Mouse (Mus musculus): ENCODE results near the gene F11. TPM values are rescaled to one million over a fixed set of nuclear protein-coding genes. Genes with fewer than 3 reads are reported as not detected.
A peak's percentile ranks its signal among the peaks of the same experiment; 100 is the strongest.

The F11 gene
- total RNA-seq (2021): not detected

DNA sequence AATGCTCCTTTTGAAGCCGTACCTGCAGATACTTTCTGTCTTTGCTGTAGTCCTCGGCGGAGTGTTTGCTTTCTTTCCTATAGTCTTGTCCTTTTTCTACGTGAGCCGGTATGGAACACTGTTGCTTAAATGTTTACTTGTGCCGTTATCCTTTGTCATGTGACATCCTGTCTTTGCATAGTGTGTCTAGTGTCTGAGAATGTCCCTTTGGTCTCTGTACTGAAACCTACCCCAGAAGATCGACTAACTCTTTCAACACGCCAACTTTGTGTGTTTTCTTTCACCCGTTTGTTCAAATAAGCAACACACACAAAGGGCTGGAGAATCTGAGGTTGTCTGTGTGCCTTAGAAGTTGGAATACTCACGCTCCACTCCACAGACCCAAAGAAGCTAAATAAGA is at the start of gene F11:
Gene F11 (minus strand): TSS at position 112 of the 400 bp plus-strand sequence.
- DNase-seq (ENCODE audit: extremely low spot score in 1 of 2, low spot score in 2 of 2): no peak
- intact Hi-C loops (cut with DNase I): no loop called here

DNA sequence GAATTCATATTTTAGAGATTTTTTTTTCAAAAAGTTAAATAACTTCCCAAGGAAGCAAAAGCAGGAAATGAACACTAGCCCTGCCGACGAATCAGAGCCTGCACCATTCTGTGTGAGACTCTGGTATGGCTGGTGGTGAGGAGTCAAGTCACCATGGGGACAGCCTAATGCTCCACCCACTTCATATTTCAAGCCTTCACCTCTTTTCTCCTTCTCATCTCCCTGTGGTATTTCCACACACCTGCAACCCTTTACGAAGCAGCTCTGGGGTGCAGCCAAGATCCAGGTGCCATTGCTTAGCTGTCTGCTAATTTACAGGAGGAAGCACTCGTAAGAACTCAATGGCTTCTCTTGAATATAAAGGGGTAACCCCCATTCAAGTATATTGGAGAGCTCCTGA is 49.1 kb upstream of the F11 start:
- intact Hi-C loops (cut with DNase I): no loop called here
- DNase-seq (ENCODE audit: extremely low spot score in 1 of 2, low spot score in 2 of 2): no peak

DNA sequence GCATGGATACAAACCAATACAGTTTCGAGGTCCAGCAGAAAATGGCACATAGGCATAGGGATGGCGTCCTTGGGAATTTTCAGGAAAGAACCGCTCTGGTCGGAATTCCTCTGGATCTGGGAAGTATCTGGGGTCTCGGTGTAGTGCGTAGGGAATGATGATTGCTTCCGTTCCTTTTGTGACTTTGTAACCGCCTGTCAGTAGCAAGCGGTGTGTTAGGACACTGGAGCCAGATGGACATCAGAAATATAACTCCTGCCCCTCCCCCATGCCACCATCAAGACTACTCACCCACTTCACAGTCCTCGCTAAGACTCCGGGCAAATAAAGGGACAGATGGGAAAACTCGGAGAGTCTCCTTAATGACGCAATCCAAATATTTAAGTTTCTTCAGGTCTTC is 46.5 kb upstream of the F11 start, which contains the start of gene Gm45753:
Gene Gm45753 (minus strand): TSS at position 101 of the 400 bp plus-strand sequence.
- DNase-seq (ENCODE audit: extremely low spot score in 1 of 2, low spot score in 2 of 2): no peak
- intact Hi-C loops (cut with DNase I): no loop called here

DNA sequence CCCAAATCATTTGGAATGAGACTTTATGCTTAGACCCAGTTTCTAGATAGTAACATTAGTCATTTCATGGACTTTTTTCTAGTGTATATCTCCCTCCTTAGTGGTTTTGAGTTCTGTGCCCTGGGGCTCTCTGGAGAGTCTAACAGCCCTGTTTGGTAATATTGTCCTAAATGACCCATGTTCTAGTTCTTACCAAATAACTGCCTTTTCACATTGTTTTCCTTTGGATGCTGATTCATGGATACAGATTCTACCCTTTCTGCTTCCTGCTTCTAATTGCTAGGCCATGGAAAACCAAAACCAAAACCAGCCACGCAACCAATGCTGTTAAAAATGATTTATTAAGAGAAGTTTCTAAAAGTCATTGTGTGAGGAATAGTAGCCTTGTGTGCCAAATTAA is 43.6 kb upstream of the F11 start:
- intact Hi-C loops (cut with DNase I): no loop called here
- no peak for DNase-seq (ENCODE audit: extremely low spot score in 1 of 2, low spot score in 2 of 2)

DNA sequence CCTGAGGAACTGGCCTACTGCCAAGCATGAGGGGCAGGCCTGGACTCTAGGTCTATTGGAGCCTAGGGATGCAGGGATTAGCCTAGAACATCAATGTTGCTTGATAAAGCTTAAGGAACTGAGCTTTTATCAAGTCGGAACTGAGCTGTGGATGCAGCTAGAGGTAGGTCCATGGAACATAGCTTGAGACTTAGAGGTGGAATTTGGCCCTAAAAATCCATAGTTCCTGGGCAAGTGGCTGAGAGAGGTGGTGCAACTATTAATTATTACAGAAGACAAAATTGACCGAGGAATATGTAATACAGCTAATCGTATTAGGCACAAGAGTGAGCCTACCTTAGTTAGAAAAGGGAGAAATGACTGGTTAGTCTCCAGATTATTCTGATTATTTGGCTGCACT is 42.5 kb upstream of the F11 start:
- intact Hi-C loops (cut with DNase I): no loop called here
- DNase-seq (ENCODE audit: extremely low spot score in 1 of 2, low spot score in 2 of 2): no peak

DNA sequence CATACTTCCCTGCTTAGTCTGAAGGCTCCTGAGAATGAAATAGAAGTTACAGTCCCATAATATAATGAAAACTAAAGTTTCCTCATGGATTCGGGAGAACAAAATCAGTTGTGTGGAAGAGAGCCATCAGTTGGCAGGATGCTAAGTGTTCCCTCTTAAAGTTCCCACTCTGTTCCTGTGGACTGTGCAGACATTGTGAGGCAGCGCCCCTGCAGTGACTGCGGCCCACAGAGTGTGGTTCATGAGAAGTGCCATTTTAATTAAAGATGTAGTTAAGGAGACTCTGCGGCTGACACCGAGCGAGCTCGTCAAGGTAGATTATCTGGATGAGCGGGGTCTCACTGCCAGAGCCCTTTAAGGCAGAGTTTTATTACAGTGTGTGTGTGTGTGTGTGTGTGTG is 40.6 kb upstream of the F11 start:
- DNase-seq (ENCODE audit: extremely low spot score in 1 of 2, low spot score in 2 of 2): no peak
- intact Hi-C loops (cut with DNase I): no loop called here

DNA sequence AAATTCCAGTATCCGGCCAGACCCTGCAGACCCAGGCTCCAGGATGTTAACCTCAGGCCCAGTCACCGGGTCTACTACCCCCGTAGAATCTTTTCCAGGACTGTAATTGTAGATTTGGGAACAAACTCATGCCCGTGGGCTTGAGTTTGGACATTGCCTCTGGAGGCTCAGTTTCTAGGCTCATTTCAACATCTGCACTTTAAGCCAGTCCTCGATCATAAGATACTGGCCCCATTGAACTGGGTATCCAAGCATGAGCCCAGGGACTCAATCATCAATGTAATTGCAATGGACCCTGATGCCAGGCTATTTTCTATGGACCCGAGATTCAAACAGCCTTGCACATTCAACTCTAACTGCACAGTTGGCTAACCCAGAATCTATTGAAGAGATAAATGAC is 33.4 kb upstream of the F11 start:
- intact Hi-C loops (cut with DNase I): no loop called here
- no peak for DNase-seq (ENCODE audit: extremely low spot score in 1 of 2, low spot score in 2 of 2)

DNA sequence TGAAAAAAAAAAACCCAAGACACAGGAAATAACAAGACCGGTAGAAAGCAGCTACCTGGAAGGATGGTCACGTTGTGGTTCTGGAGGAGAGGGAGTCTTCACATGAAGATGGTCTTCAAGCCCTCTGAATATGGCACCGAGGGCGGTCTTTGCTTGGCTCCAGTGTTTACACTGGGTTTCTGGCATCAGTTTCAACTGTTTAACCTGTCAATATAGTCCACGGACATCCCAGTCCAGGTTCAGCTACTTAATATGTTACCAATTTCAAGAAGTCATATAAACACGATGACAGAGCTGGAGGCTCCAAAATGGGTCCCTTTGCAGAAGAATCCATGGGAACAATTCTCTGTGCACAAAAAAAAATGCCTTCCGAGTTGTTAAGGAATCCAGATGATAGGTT is 32.9 kb upstream of the F11 start, which contains the start of gene Klkb1:
Gene Klkb1 (minus strand): TSS at position 173 of the 400 bp plus-strand sequence.
- intact Hi-C loops (cut with DNase I): no loop called here

DNA sequence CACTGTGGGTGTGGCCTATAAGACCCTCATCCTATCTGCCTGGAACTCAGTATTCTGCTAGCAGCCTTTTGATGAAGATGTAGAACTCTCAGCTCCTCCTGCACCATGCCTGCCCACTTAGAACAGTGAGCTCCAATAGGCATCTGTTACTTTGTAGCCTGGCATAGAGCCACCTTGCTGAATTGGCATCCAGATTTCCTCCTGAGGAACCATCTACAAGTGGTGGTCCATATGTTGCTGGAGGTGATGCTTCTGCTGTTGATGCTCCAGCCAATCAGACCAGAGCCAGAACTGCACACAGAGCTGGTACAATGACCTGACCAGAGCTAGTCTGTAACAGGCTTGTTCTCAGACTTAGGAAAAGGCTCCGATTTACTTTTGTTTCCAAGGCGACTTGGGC is 30.0 kb upstream of the F11 start:
- intact Hi-C loops (cut with DNase I): no loop called here

More for the DNA sequence above, 32.9 kb upstream of the F11 start, which contains the start of gene Klkb1:
- DNase-seq (ENCODE audit: extremely low spot score in 1 of 2, low spot score in 2 of 2): no peak

DNA sequence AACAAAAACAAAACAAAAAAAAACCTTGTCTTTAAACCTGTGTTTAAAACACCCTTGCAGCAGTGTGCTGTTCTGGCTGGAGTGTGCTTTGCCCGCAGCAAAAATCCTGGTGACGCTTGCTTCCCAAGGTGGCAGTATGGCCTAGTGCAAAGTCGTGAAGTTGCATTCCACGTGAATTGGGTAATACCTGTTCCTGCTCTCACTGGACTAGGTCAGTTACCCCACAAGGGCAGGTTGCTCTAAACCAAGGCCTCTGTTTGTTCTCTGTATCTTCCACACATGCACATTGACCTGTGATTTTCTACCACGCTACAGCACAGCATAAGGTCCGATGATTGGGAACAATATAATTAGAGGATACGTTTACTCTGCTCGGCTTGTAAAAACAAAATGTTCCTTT is 19.8 kb upstream of the F11 start:
- no peak for DNase-seq (ENCODE audit: extremely low spot score in 1 of 2, low spot score in 2 of 2)
- intact Hi-C loops (cut with DNase I): no loop called here

More for the DNA sequence above, 30.0 kb upstream of the F11 start:
- DNase-seq (ENCODE audit: extremely low spot score in 1 of 2, low spot score in 2 of 2): peak; percentile 30 to 44

DNA sequence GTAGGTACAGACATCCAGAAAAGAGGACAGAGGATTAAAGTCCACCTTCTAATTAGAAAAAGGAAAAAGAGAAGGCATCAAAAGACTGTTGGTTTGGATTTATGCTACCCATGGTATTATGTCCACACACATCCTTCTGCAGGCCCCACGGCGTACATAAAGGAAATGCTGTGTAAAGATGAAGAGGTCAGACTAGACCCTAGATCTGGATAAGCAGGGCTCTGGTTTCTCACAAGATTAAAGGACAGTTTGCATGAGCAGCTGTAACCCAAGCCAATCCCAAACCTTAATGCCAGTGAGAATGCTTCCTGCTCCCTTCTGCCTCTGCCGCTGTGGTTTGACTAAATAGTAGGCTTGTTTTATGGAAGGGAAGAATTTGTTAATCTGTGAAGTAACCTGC is 15.6 kb upstream of the F11 start:
- intact Hi-C loops (cut with DNase I): no loop called here
- DNase-seq (ENCODE audit: extremely low spot score in 1 of 2, low spot score in 2 of 2): no peak

DNA sequence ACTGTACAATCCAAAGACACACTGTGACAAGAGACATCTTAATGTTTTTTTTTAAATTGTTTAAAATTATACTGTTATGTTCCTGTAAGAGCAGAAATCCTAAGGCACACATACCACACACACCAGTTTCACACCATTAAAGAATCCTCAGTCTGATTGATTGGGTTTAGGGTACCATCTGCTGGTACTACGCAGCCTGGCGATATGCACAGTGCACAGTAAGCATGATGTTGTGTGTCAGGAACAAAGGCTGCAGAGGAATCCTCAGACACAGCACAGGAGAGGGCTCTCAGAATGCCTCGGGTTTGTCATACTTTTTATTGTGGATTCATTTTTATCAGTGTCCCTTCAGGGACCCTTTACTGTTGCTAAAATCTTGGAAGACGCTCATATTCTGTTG is 12.5 kb upstream of the F11 start:
- intact Hi-C loops (cut with DNase I): no loop called here
- no peak for DNase-seq (ENCODE audit: extremely low spot score in 1 of 2, low spot score in 2 of 2)

DNA sequence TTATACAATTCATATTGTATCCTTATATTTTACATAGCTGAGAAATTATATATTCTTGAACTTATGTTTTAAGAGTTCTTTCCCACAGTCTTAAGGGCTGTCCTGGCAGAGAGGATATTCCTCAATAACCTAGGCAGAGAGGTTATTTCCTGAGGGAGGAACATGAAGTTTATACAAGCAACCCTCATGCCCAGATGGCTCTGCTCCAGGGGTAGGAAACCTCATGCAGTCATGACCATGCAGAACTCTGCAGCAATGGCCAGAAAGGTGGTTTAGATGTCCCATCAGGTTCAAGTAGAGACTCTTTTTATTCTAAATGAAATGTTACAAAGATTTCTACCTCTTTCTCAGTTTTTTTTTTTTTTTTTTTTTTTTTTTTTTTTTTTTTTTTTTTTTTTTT is 7.2 kb upstream of the F11 start:
- intact Hi-C loops (cut with DNase I): no loop called here
- DNase-seq (ENCODE audit: extremely low spot score in 1 of 2, low spot score in 2 of 2): no peak

DNA sequence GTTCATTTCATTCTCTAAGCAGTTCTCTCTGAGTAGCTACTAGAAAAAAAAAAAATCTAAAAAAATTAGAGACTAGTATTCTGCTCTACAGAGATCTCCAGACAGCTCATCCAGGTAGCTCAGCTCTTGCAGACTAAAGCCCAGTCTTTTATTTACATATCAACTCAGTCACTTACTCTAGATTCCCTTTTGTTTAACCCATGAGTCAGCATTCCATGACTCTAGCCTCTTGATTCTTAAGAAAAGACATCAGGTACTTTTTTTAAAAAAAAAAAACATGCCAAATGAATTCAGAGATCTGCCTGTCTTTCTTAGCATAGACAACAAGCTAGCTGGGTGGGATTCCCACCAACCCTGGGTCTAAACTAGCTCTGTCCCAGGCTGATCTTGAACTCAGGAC is 6.7 kb upstream of the F11 start:
- DNase-seq (ENCODE audit: extremely low spot score in 1 of 2, low spot score in 2 of 2): no peak
- intact Hi-C loops (cut with DNase I): no loop called here

DNA sequence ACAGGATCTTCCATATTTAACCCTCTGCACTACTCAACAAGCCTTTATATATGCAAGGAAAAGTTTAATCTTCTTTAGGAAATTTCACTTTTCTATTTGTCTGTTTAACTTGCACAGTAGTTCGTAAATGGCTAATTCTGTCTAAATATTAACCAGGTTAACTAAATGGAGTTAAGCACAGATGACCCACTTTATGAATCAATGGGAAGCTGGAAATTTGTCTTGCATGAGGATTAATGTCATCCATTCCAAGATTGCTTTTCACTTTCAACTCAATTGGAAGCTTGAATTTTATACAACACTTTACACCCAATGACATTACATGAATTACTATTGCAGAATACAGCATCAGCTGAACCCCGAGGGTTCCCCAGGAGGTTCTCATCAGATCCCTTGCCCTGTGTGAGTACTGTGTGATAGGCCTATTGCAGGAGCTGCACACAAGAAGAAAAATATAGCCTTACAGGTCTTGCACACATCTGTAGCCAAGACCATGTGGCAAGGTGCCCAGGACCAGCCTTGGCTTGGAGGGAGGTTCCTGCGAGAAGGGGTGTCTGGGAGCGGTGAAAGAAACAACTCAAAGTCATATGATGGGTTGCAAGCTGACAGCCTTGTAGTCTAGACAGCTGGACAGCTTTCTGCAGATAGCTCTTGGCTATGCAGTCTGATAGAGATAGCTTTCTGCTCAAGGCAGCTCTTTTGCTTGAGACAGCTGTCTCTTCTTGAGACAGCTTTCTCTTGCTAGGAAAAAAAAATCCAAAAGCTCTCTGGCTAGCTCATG is 6.0 kb upstream of the F11 start:
- intact Hi-C loops (cut with DNase I): no loop called here
- peak in 1 of 2 experiments; percentile 43 for DNase-seq (ENCODE audit: extremely low spot score in 1 of 2, low spot score in 2 of 2)

DNA sequence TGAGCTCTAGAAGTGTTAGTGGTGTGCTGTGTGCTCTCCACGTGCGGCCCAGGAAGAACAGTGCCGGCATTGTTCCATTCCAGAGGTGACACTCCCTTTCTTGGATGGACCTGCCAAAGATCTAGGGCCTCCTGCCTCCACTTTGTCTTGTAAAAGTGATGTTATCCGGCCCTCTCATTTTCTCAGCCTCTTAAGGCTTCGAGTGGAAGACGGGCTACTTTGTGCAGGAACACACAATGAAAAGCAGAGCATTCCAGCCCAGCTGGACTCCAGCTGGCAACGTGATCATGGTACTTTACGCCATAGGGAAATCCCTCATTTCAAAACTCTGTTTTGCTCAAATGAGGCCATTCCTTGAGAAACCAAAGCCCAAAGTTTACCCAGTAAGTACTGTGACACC is 5.2 kb upstream of the F11 start:
- no peak for DNase-seq (ENCODE audit: extremely low spot score in 1 of 2, low spot score in 2 of 2)
- intact Hi-C loops (cut with DNase I): no loop called here

DNA sequence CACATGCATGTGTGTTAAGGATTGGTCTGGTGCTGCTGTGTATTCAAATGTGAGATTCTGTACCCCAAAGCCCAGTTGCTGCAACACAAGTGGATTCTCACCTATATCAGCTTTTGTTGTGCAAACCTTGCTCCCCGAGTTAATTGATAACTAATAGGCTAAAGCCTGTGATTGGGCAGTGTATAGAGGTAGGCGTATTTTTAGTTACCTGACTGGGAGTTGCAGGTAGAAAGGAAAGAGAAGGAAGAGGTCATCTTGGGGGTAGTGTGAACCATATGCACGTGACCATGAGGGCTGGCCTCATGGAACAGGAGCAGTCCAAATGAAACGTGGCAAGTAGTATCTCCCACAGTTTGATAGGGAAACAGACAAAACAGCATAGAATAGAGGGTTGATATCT is 3.1 kb upstream of the F11 start:
- intact Hi-C loops (cut with DNase I): no loop called here

DNA sequence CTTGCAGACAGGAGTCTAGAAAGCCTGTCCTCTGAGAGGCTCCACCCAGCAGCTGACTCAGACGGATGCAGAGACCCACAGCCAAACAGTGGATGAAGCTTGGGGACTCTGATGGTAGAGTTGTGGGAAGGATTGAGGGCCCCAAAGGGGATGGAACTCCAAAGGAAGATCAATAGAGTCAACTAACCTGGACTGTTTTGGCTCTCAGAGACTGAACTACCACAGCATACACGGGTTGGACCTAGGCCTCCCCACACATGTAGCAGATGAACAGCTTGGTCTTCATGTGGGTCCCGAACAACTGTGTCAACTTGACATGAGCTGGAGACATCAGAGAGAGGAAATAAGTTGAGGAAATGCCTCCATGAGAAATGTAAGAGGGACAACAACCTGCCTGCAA is 1.0 kb upstream of the F11 start:
- no peak for DNase-seq (ENCODE audit: extremely low spot score in 1 of 2, low spot score in 2 of 2)
- intact Hi-C loops (cut with DNase I): no loop called here

More for the DNA sequence above, 3.1 kb upstream of the F11 start:
- DNase-seq (ENCODE audit: extremely low spot score in 1 of 2, low spot score in 2 of 2): no peak

DNA sequence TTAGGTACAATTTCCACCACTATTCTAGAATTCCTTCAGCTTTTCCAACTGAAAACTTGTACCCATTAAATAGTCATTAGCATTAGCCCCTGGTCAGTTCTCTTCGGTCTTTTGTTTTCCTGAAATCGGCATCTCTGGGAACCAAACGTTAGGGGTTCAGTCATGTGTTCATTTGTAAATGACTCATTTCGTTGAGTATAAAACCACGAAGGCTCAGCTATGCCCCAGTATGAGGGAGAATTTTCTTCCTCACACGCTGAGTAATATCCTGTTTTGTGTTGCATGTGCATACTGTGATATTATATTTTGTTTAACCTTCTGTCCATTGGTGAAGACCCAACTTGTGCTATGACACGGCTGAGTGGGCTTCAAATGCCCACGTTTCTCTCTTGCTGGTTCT is 3.4 kb downstream of the F11 start:
- intact Hi-C loops (cut with DNase I): no loop called here
- no peak for DNase-seq (ENCODE audit: extremely low spot score in 1 of 2, low spot score in 2 of 2)

DNA sequence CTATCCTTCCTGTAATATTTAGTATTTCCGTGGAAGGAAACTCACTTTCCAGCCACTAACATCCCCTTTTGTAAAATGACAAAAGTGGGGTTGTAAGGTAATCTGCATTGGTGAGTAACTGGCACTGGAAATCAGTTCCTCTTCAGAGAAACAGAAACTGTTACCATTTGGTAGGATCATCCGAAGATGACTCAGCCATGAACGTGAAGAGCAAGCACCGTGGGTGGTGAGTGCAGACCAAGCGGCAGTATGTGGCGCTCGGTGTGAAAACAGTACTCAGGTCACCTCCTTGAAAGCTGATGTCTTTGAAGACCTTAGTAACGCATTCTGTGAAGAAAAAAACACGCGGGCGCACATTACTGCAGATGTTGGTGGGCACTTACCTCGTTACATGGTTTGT is 6.8 kb downstream of the F11 start:
- no peak for DNase-seq (ENCODE audit: extremely low spot score in 1 of 2, low spot score in 2 of 2)
- intact Hi-C loops (cut with DNase I): no loop called here
